Mouse (Mus musculus): ENCODE data around the gene Pard6b.
A peak's percentile ranks its signal among the peaks of the same experiment; 100 is the strongest.
"Not testable (repeated sequence)": the region's sequence is repeated elsewhere in the genome, so short reads cannot be mapped to it uniquely, and the experiment has no call there.

The Pard6b gene

DNA sequence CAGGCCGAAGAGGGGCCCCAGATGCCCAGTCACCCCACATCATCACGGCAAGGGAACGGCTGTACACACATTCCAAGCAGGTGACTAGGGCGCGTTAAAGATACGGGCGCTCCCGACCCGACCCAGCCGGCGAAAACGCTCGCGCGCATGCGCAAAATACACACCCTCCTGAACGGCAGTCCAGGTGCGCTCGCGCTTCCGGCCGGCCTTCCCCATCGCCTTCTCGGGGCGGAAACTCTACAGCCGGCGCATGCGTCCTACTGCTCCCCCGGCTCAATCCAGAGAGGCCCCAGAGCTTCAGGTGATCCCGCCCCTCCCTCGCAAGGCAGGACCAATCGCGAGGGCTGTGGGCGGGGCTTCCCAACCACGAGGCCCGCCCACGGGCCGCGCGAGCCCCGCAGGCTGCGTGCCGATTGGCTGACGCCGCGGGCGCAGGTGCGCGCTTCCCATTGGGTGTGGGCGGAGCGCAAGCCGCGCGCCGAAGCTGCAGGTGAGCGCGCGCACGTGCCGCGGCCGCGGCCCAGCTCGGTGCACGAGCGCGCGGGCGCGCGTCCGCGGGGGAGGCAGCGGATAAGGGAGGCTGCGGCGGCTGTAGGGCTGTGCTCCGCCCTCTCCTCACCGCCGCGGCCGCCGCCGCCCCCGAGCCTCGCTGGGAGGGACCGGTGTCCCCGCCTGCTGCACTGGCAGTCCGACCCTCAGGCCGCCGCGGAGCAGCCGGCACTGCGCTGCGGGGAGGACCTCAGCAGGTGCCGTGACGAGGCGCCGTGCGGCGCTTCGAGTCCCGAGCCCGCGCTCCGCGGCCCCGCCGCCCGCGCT is at the start of gene Pard6b:
TSS of gene Pard6b (plus strand) at position 574 of the 816 bp plus-strand sequence.
- DNase-seq (ENCODE audit: low spot score in 2 of 2), result peak; percentile 78 to 94

DNA sequence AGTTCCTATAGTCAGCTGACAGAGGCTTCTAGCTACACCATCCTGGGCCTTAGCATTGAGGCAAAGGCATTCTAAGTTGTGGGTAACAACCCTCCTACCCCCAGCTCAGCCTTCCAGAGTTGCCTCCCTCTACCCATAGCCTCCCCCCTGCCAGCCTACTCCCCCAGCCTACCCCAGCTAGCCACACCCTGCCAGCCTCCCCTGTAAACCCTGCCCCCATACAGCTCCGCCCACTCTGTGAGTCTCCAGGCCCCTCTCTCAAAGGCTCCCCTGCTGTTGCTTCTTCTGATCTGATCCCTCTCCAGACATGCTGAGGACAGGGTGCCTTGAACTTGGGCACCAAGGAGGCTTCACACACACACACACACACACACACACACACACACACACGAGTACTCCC is 49.0 kb upstream of the Pard6b start:
- DNase-seq (ENCODE audit: low spot score in 2 of 2), result no peak

DNA sequence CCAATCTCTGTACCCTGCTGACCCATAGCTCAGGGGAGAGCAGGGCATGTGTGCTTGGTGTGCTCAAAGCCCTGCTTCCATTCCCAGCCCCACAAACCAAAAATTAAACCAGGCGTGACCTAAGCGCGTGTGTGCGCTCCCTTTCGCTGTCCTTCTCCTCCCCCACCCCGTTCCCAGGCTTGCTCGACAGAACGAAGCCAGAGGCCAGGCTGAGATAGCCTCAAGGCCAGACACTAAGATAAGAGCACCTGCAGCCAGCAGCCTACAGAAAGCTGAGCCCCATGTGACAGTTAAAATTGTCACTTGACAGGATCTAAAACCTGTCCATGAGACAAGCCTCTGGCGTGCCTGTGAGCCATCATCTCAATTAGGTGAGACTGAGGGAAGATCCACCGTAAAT is 46.9 kb upstream of the Pard6b start:
- DNase-seq (ENCODE audit: low spot score in 2 of 2), result no peak

DNA sequence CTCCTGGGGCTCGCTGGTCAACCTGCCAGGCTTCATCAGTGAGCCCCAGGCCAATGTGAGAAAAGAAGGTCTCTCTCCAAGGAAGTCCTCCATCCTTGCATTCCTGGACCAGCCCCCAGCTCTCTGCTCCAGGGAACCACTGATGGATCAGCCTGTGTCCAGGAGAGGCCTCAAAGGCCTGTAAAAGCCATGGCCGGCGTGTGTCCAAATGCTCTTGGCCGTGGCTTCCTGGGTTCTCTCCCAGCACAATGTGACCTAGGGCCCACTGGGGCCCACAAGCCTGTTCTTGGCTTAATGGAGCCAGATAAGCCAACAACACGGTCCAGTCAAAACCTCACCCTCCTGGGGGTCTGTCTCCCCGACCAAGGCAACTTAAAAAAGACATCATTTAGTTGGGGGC is 44.9 kb upstream of the Pard6b start:
- DNase-seq (ENCODE audit: low spot score in 2 of 2), result no peak

DNA sequence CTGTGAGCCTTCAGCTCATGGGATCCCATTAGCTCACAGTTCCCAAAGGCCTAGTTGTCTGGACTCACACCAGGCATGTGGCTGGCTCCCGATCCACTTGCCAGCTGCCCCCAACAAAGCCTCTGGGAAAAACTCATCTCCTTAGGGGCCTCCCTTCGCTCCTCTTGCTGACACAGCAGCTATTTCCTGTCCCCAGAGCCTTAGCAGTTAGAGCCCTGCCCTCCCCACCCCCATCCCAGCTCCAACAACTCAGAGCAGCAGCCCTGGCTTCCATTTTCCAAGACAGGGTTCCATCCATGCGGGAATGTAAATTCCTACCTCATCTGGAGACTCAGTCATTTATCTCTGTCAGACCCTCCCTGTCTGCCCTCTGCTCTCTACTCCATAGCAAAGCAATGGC is 43.7 kb upstream of the Pard6b start:
- DNase-seq (ENCODE audit: low spot score in 2 of 2), result no peak

DNA sequence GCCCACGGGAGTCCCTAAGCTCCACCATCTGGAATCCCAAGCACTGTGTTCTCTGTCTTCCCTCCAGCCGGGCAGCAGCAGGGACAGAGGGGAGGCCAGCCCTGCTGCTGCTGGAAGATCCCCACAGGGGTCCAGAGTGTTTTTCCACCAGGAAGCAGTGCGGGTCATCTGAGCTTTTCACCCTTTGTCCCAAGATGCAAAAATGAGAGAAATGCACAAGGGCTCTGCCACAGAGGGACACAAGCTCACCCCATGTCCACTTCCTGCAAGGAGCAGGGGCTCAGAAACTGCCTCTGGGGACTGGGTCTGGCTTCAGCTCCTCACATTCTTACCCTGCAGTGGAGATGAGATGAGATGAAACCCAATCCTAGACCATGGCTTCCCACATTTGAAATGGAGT is 40.1 kb upstream of the Pard6b start:
- no peak for DNase-seq (ENCODE audit: low spot score in 2 of 2)

DNA sequence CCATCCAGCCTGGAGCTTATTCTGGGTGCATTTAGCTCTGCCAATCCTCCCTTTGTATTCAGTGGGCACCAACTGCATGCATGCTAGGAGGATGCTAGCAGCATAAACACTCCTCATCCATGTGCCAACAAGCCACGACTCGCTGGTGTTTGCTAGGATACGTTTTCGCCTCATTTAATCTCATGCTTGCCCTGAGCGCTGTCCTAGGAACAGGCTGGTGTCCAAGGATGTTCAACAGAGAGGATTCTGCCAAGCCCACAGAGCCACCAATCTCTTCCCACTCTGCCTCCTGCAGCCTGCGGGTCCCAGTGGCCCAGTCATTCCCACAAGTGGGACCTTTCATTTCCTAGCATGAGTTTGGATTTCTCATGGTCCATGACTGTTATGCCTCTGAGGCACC is 38.8 kb upstream of the Pard6b start:
- DNase-seq (ENCODE audit: low spot score in 2 of 2), result peak in 1 of 2 experiments; percentile 52

DNA sequence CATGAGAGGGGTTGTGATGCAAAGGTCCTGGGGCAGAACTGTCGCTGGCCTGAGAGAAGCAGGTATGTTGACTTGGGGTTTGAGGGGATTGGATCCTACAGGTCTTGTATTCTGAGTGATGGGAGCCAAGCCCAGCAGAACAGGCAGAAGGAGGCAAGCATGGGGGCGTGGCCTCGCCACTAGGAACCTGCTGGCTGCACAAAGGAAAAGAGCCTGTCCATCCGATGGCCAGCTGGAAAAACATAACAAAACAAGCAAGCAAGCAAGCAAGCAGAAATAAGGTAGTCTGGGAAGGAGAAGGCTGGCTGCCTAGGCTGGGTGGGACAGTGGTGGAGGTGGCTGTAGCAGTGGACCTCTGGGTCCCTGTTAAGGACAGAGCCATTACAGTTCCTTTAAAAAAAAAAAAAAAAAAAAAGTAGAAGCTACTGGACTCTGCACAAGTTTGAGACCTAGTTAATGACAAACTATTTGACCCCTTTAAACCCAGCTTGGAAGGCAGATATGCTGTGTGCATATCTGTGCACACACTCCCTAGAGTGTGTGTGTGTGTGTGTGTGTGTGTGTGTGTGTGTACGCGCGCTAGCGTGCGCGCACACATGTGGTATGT is 36.0 kb upstream of the Pard6b start:
- no peak for DNase-seq (ENCODE audit: low spot score in 2 of 2)

DNA sequence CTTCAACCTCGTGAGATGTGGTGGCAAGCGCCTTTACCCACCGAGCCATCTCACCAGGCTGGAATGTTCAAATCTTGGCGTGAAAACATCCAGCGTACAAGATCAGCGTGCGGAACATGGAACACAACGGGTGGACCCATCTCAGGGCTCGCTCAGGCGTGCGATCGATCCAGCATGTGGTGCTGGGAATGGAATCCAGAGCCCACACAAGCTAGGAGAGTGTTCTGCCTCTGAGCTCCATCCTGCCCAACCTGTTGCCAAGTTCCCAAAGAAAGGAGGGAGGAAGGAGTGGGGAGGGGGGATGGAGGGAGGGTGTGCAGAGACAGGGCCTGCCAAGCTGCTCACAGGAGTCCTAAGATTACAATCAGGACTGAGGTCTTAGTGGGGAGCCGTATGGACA is 35.4 kb upstream of the Pard6b start:
- no peak for DNase-seq (ENCODE audit: low spot score in 2 of 2)

DNA sequence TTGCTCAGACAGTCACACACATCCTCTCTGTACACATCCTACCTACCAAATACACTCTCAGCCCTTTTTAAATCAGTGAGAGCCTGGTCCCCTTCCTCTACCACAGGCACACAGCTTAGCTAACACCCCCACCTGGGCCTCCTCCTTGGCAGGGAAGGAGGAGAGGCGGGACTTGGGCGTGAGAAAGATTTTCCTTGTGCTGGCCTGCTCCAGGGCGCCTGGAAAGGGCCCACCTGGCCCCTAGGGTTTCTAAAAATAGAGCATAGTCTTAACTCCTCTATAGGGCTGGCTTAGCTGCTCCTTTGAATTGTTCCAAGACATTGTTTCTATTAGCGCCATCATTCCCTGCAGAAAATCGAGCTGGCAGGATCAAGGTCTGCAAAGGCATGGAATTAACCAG is 35.0 kb upstream of the Pard6b start:
- DNase-seq (ENCODE audit: low spot score in 2 of 2), result no peak

DNA sequence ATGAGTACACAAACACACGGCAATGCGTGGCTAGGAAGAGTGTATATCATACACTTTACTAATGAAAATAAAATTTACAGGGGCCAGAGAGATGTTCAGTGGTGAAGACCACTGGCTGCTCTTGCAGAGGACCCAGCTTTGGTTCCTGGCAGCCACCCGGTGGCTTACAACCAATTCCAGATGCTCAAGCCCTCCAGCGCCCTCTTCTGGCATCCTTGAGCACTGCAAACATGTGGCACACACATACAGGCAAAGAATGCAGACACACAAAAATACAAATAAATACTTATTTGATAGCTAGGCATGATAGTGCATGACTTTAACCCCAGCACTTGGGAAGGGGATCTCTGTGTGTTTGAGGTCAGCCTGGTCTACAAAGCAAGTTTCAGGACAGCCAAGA is 34.3 kb upstream of the Pard6b start:
- DNase-seq (ENCODE audit: low spot score in 2 of 2), result peak in 1 of 2 experiments; percentile 30

DNA sequence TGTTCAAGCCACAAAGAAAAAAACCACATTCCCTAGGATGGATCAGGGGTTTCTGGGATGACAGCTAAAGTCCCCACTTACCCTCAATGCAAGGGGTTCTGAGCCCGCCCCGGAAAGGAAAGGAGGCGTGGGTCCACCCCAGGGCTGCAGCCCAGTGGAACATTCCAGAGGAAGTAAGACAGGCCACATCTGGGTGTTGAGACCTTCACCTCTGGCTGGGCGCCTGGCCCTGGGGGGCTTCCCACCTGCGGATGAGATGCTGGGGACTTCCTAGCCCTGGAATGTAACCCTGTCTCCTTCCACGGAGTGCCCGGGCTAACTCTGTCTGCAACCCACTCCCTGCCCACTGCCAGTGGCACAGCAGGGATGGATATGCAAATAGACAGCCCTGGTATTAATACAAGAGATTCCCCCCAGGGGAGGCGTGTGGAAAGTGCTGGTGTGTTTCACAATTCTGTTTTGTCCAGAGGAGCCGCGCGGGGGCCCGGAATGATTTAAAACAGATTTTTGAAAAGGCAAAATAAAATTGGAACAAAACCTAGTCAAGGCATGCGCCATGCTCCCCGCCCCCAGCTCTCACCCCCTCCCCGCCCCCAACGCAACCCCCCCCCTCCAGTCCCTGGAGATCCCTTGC is 31.7 kb upstream of the Pard6b start:
- DNase-seq (ENCODE audit: low spot score in 2 of 2), result no peak

DNA sequence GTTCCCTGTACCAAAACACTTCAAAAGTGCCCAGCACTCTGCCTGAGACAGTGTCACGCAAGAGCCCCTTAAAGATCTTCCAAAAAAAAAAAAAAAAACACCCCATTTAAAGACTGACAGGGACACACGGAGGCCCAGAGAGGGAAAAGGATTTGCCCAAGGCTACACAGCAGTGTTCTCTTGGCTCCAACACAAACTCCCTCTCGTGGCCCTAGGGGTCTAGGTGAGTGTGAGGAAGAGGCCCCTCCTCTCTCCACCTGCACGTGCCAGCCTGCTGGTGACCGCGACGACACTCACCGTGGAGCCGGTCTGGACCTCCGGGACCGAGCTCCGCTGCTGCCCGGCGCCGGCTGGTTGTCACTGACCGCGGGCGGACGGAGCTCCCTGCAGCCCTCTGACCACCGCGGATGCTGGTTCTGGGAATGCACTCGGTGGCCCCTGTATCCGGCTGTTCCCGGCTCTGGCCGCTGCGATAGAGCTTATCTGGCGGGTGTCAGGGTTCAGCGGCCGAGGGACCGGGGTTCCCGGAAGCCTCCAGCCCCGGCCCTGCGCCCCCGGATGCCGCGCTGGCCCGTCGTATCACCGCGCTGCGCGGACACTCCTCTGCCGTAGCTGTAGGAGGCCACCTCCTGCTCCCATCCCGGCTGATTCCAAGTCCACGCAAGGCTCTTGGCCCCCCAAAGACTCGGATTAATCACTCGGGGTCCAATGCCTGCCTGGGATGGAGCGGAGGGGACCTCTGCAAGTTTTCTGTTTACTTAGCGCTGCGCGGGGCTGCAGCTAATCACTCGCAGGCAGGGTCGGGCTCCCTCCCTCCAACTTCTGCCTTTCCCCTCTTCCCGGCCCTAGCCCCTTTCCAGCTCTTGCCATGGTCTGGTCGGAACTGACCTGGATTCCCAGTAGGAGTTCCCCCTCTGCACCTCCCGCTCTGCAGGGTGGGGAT is 30.5 kb upstream of the Pard6b start:
- DNase-seq (ENCODE audit: low spot score in 2 of 2), result peak in 1 of 2 experiments; percentile 16

DNA sequence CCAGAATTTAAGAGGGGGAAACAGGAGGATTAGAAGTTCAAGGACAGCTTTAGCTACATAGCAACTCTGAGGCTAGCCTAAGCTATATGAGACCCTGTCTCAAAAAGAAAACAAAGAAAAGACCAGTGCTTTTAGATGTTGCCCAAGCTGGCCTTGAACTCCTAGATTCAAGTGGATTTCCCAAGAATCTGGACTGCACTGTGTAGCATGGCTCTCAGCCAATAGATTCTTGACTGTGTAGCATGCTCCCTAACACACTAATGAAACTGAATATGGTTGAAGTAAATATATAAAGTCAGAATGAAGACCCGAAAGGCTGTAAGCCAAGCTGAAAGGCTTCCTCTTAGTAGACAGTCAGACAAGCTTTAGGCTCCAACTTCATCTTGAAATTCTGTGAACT is 28.6 kb upstream of the Pard6b start:
- no peak for DNase-seq (ENCODE audit: low spot score in 2 of 2)

DNA sequence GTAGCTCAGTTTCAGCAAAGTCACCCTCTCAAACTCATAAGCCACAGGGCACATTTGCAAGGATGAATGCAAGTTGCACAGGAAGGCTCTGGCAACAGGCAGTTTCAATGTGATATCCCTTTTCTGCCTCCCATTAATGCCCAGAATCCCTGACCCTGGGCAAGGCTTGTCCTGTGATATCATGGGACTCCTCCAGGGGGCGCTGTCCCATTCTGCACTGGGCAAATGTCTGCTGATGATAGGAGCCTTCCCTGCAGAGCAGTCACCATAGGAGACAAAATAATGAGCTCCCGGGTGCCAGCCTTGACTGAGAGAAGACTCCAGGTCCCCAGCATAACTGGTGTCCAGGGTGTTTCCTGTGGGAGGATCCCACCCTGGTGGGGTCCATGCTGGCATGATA is 28.1 kb upstream of the Pard6b start:
- peak in 1 of 2 experiments; percentile 41 for DNase-seq (ENCODE audit: low spot score in 2 of 2)

DNA sequence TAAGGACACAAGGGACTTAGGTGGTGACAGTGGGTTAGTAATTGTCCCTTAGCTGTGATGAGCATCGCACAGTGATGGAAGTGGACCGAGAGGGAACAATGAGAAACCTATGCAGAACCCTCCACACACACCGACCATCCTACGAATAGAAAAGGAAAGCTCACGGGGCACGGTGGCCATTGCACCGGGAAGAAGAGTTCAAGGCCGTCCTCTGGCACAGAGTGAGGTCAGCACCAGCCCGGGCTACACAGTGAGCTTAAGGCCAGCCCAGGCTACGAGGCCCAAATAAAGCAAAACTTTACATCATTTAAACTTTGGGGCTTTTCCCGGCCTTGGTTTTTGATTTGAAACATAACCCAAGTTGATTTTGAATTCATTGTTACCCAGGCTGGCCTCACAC is 26.7 kb upstream of the Pard6b start:
- DNase-seq (ENCODE audit: low spot score in 2 of 2), result no peak

DNA sequence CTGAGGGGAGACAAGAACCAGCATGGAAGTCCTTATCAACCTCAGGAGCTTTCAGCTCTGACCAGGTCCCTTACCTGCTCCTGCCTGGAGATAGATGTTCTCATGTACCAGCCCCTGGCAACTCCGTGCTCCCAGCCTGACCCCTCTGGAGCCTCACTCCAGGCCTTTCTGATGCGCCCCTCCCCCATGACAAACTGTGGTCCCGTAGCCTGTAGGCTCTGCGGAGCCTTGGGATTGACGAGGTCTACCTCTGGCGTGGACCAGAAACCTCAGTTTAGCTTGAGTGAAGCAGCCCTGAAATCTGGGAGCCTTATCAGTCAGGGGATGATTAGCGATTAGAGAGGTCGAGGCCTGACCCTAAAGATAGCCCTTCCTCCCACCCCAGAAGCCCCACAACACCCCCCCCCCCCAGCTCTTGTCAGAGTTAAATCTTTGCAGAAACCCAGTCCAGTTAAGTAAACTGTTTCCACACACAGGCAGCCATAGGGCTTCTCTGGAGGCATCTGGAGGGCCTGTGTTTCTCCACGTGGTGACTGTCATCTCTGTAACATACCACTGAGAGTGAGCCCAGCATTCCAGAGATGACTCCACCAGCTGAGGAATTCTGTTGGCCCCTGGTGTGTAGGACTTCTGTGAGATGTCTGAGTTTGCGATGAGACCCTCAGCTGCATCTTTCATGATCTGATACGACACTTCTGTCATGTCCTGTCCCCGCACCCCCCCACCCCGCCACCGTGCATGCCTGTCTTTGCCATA is 24.7 kb upstream of the Pard6b start:
- no peak for DNase-seq (ENCODE audit: low spot score in 2 of 2)

DNA sequence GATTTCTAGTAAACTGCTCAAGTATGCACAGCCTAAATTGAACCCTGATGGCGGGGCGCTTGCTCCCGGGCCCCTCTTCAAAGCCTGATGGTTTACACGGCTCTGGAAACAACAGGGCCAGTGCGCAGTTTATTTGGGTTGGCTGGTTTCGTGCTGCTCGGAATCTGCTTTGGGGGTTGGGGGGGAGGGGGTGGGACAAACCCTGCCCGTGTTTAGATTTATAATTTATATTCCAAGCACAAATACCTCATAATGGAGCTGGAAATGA is 24.2 kb upstream of the Pard6b start:
- DNase-seq (ENCODE audit: low spot score in 2 of 2), result no peak

DNA sequence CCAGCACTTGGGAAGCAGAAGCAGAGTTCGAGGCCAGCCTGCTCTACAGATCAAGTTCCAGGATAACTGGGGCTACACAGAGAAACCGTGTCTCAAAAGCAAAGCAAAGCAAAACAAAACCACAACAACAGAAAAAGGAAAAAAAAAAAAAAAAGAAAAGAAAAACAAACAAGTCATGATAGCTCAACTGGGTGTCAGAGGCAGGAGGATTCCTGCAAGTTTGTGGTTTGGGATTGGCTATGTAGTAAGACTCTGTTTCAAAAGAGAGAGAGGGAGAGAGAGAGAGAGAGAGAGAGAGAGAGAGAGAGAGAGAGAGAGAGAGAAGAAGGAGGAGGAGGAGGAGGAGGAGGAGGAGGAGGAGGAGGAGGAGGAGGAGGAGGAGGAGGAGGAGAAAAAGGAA is 22.9 kb upstream of the Pard6b start:
- not testable (repeated sequence) for DNase-seq (ENCODE audit: low spot score in 2 of 2)

DNA sequence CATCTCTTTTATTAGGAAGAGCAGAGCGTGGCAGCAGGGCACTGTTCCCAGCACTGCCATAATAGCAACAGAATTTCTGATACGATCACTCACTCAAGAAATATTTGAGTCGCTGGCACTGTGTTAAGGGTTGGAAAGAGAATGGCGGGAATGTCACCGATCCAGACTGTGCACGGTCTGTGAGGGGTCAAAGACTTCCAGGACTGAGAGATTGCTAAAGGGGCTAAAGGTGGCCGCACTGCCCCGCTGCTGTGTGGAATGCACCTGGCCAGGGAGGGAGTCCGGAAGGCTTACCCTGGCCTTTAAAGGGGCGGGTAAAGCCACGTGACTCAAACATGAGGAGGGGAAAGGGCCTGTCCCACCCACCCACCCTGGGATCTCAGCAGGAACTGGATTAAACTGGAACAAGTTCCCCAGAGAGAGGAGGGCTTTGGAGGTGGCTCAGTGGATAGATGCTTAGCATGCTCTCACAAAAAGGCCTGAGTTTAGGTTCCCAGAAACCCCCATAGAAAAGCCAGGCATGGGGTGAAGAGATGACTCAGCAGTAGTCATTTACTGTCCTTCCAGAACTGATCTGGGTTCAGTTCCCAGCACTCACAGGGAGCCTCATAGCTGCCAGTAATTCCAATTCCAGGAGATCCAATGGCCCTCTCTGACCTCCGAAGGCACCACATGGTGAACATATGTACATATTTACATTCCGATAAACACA is 22.2 kb upstream of the Pard6b start:
- no peak for DNase-seq (ENCODE audit: low spot score in 2 of 2)
